Mouse (Mus musculus) yolk sac, embryonic 10.5 days (tissue): ENCODE results near the gene Skint3.
"Not testable (repeated sequence)": the region's sequence is repeated elsewhere in the genome, so short reads cannot be mapped to it uniquely, and the experiment has no call there.

Source experiments
- DNase-seq: peaks from one replicate; pipeline ENCODE4 v3.0.0-alpha.2; 2017; ENCODE audit warnings: low spot score

Skint3 gene

GRCm38 (mm10) chr4:112231945-112232344, at the start of gene Skint3:
Gene Skint3 (plus strand): TSS chr4:112232245.
- DNase-seq, result no peak

- no peak for DNase-seq
These were observed 11.4 kb downstream of the Skint3 start for GRCm38 (mm10) chr4:112243416-112243815.

- DNase-seq, result no peak
These were observed 11.9 kb downstream of the Skint3 start for GRCm38 (mm10) chr4:112243951-112244350.

- no peak for DNase-seq
These were observed 24.0 kb downstream of the Skint3 start for GRCm38 (mm10) chr4:112256022-112256421.

GRCm38 (mm10) chr4:112287178-112287974, 55.3 kb downstream of the Skint3 start:
- DNase-seq, result no peak

GRCm38 (mm10) chr4:112288396-112288795, 56.4 kb downstream of the Skint3 start:
- DNase-seq, result no peak

GRCm38 (mm10) chr4:112302305-112302704, 70.3 kb downstream of the Skint3 start:
- no peak for DNase-seq

GRCm38 (mm10) chr4:112302855-112303509, 70.9 kb downstream of the Skint3 start:
- no peak for DNase-seq

GRCm38 (mm10) chr4:112349111-112349510, 117.1 kb downstream of the Skint3 start:
- DNase-seq, result not testable (repeated sequence)
